Mouse (Mus musculus) bone marrow macrophage, adult 2 months (primary cell): Measurements from ENCODE around the gene Six5.

Source experiments
- CTCF ChIP-seq: IDR thresholded peaks from 2 replicates; pipeline ENCODE4 v1.5.1; 2012; ENCODE audit warnings: low read depth, mild to moderate bottlenecking, low read length, moderate library complexity
- POLR2A ChIP-seq: IDR thresholded peaks from 2 replicates; pipeline ENCODE4 v1.6.1; 2012; ENCODE audit warnings: mild to moderate bottlenecking, low read depth, low read length, borderline replicate concordance

GRCm38 (mm10) chr7:19147497-19148045, 53.2 kb downstream of the Six5 start:
- TF ChIP-seq CTCF: no peak
- no peak for TF ChIP-seq POLR2A
